ENCODE assay signal across 13 mouse cellular contexts in the genomic region with DNA sequence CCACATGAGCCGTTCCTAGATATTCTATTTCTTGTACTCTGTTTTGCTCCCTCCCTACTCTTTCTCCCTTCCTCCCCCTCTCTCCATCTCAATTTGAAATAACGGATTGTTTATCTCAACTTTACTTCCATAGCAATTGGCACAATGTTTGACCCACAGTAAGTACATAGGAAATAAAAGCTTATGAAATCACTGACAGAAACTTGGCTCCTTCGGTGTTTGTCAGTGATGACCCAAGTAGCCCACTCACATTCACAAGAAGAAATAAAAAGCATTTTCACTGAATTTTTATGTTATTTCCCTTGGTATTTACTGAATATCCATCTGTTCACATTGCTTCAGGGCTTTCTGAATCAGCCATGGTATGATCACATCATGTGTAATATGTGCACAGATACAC.
"Had no signal": no experiment of that assay in that cellular context is flagged by ENCODE, and none has a peak within 500 bp of the region (broad histone marks: within the 10 kb centered on the region; RNA-seq: fewer than 3 reads in every experiment).

No protein-coding gene starts in this region.

- DNase-seq: kidney, adult 2 months; kidney, postnatal 36 days; layer of hippocampus, postnatal 36 days; liver, embryonic 13.5 days; midbrain, embryonic 14.5 days; thymus, adult 18-20 months; thymus, postnatal 36 days had no signal

- H3K4me1 ChIP-seq: kidney, embryonic 15.5 days; liver, embryonic 13.5 days; megakaryocyte, embryonic 14.5 days had no signal

- H3K36me3 ChIP-seq: kidney, embryonic 15.5 days; liver, embryonic 13.5 days; lung, embryonic 15.5 days had no signal

- H3K27me3 ChIP-seq: kidney, embryonic 15.5 days; liver, embryonic 13.5 days; lung, embryonic 15.5 days had no signal

- H3K27ac ChIP-seq: kidney, embryonic 15.5 days; left cerebral cortex, adult 2 months; liver, embryonic 13.5 days; lung, embryonic 15.5 days had no signal

- H3K9me3 ChIP-seq: kidney, embryonic 15.5 days; liver, embryonic 13.5 days; lung, embryonic 15.5 days; megakaryocyte, embryonic 14.5 days had no signal

- H3K4me3 ChIP-seq: kidney, embryonic 15.5 days; left cerebral cortex, adult 2 months; liver, embryonic 13.5 days; lung, embryonic 15.5 days; megakaryocyte, embryonic 14.5 days had no signal

- H3K4me2 ChIP-seq: kidney, embryonic 15.5 days; liver, embryonic 13.5 days; lung, embryonic 15.5 days; midbrain, embryonic 11.5 days had no signal

- ATAC-seq: intestine, postnatal 0 days had no signal

- H3K9ac ChIP-seq: kidney, embryonic 15.5 days; liver, embryonic 13.5 days; lung, embryonic 15.5 days had no signal
